8 mouse cellular contexts compared by ENCODE assay signal in the genomic region with DNA sequence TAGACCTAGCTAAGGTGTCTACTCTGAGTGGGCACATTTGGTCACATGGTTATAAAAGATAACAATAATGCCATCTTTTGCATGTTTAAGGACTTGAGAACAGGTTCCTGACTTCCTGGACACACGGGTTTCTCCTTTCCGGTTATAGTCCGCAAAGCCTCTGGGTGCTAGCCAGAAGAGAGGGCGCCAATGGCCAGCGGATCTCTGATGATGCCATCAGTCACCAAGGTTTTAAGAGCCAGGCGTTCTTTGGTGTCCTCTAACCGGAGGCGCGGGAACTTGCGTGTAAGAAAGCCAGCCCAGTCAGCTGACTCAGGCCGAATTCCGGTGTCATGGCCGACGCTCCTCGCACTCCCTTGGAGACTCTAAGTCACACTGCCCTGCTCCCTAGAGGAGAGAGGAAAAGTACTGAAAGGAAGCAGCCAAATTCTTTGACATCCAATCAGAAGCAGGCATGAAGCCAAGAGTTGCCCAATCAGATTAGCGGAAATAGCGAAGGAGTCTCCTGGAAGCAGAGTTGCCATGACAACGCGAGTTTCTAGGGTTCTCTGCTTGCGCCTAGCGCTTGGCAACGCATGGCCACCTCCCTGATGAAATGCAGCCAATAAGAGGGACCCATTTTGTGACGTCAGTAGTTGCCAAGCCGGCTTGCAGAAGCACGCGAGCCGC. TPM values are rescaled to one million over a fixed set of nuclear protein-coding genes. Genes with fewer than 3 reads are reported as not detected.
DNase-seq lines count a peak whose midpoint lies in the region; ATAC-seq and TF ChIP-seq lines count a peak whose summit lies in the region.

No protein-coding gene starts in this region.

- 0 out of 2 replicates have a peak overlapping the region, but pooled peaks have one; percentile 30 for H3K9ac ChIP-seq in heart, embryonic 15.5 days
- H3K9ac ChIP-seq in liver, embryonic 14.5 days (replicated peaks) = no peak overlapping the region
- H3K9ac ChIP-seq in neural tube, embryonic 11.5 days (ENCODE audit: low read length) = no peak overlapping the region
- H3K9ac ChIP-seq in stomach, postnatal 0 days (ENCODE audit: low read length) = no peak overlapping the region

- peaks cover 40% of the 10 kb centered on the region for H3K27me3 ChIP-seq in forebrain, embryonic 10.5 days (ENCODE audit: poor library complexity, severe bottlenecking)
- H3K27me3 ChIP-seq in heart, embryonic 15.5 days = peaks cover 5% of the 10 kb centered on the region
- no peaks in the 10 kb centered on the region for H3K27me3 ChIP-seq in liver, embryonic 14.5 days (ENCODE audit: control insufficient read depth, insufficient read depth, low read length)
- no peaks in the 10 kb centered on the region for H3K27me3 ChIP-seq in neural tube, embryonic 11.5 days (ENCODE audit: control insufficient read depth, insufficient read depth, low read length)
- no peaks in the 10 kb centered on the region for H3K27me3 ChIP-seq in stomach, postnatal 0 days (ENCODE audit: control insufficient read depth, insufficient read depth, low read length)

- peak; percentile 65 to 77 for DNase-seq in CD8-positive naive resting alpha-beta T cell, adult 2 months (ENCODE audit: low read depth in 2 of 2, low spot score in 2 of 2)
- peak; percentile 86 for DNase-seq in c-Kit-positive CD71-negative TER-119-negative erythroid progenitor cells, embryonic 14.5 days (ENCODE audit: low read depth)
- DNase-seq in forebrain, embryonic 10.5 days (ENCODE audit: extremely low spot score, low spot score) = peak; percentile 97
- peak; percentile 92 to 94 for DNase-seq in kidney, postnatal 25 days
- DNase-seq in liver, embryonic 14.5 days (ENCODE audit: low read depth in 3 of 3, low spot score in 3 of 3) = peak; percentile 68 to 80 (median 78)
- DNase-seq in neural tube, embryonic 11.5 days (ENCODE audit: low spot score) = peak; percentile 95
- DNase-seq in stomach, postnatal 0 days (ENCODE audit: low spot score) = peak; percentile 79

- H3K9me3 ChIP-seq in forebrain, embryonic 10.5 days = no peaks in the 10 kb centered on the region
- H3K9me3 ChIP-seq in heart, embryonic 15.5 days (replicated peaks) = no peaks in the 10 kb centered on the region
- no peaks in the 10 kb centered on the region for H3K9me3 ChIP-seq in liver, embryonic 14.5 days (ENCODE audit: control insufficient read depth, low read length)
- H3K9me3 ChIP-seq in neural tube, embryonic 11.5 days (ENCODE audit: control insufficient read depth, low read length) = no peaks in the 10 kb centered on the region
- no peaks in the 10 kb centered on the region for H3K9me3 ChIP-seq in stomach, postnatal 0 days (ENCODE audit: control insufficient read depth, low read length)

- peaks cover 14% of the 10 kb centered on the region for H3K4me1 ChIP-seq in forebrain, embryonic 10.5 days
- H3K4me1 ChIP-seq in heart, embryonic 15.5 days (replicated peaks) = peaks cover 3% of the 10 kb centered on the region; the same call in 1 of the 2 replicates
- H3K4me1 ChIP-seq in liver, embryonic 14.5 days (replicated peaks; ENCODE audit: control insufficient read depth in 2 of 2, insufficient read depth in 2 of 2, low read length in 1 of 2) = peaks cover 5 to 12% of the 10 kb centered on the region in 2 experiments; a peak in 2 of 4 replicates
- no peaks in the 10 kb centered on the region for H3K4me1 ChIP-seq in neural tube, embryonic 11.5 days (ENCODE audit: control insufficient read depth, insufficient read depth, low read length)
- no peaks in the 10 kb centered on the region for H3K4me1 ChIP-seq in stomach, postnatal 0 days (replicated peaks; ENCODE audit: control insufficient read depth, insufficient read depth)

- peak overlapping the region; percentile 75 for H3K4me2 ChIP-seq in heart, embryonic 15.5 days
- peak overlapping the region; percentile 53 for H3K4me2 ChIP-seq in liver, embryonic 14.5 days (ENCODE audit: low read depth)
- peak overlapping the region; percentile 52 for H3K4me2 ChIP-seq in neural tube, embryonic 11.5 days (ENCODE audit: low read depth)
- peak overlapping the region; percentile 53 for H3K4me2 ChIP-seq in stomach, postnatal 0 days (replicated peaks; ENCODE audit: low read depth)

- peak; percentile 90 for ATAC-seq in heart, embryonic 15.5 days (replicated peaks; ENCODE audit: insufficient number of reproducible peaks, insufficient read depth, low FRiP score, low read depth)
- ATAC-seq in liver, embryonic 14.5 days (ENCODE audit: insufficient read depth) = peak; percentile 69; the same call in 1 of the 2 replicates
- ATAC-seq in neural tube, embryonic 11.5 days (ENCODE audit: insufficient read depth, low FRiP score, low TSS enrichment) = peak; percentile 98
- peak; percentile 94 for ATAC-seq in stomach, postnatal 0 days (ENCODE audit: low FRiP score, low TSS enrichment)

- H3K4me3 ChIP-seq in forebrain, embryonic 10.5 days = peak overlapping the region; percentile 52
- peak overlapping the region; percentile 45 for H3K4me3 ChIP-seq in heart, embryonic 15.5 days
- peak overlapping the region in 1 of 2 experiments; percentile 29; a peak in 2 of 4 replicates for H3K4me3 ChIP-seq in liver, embryonic 14.5 days (ENCODE audit: insufficient read depth in 1 of 2, low read depth in 2 of 2, low read length in 2 of 2)
- H3K4me3 ChIP-seq in neural tube, embryonic 11.5 days (ENCODE audit: low read depth, low read length) = peak overlapping the region; percentile 14
- H3K4me3 ChIP-seq in stomach, postnatal 0 days (ENCODE audit: low read depth, low read length) = peak overlapping the region; percentile 30

- TF ChIP-seq EP300 in liver, embryonic 14.5 days (IDR thresholded peaks at IDR 0.05; ENCODE audit: low read depth) = no peak
- TF ChIP-seq EP300 in stomach, postnatal 0 days (optimal IDR thresholded peaks at IDR 0.05) = no peak

- peak overlapping the region; percentile 89 for H3K27ac ChIP-seq in forebrain, embryonic 10.5 days
- peak overlapping the region; percentile 71 for H3K27ac ChIP-seq in heart, embryonic 15.5 days
- no peak overlapping the region for H3K27ac ChIP-seq in liver, embryonic 14.5 days
- H3K27ac ChIP-seq in neural tube, embryonic 11.5 days (ENCODE audit: low read depth, low read length) = peak overlapping the region; percentile 40
- no peak overlapping the region for H3K27ac ChIP-seq in stomach, postnatal 0 days (replicated peaks)

- no peak for TF ChIP-seq CTCF in liver, embryonic 14.5 days (IDR thresholded peaks at IDR 0.05; ENCODE audit: low read depth)
- no peak; the same call in 1 of the 2 replicates for TF ChIP-seq CTCF in stomach, postnatal 0 days (IDR thresholded peaks at IDR 0.05; ENCODE audit: low read depth)

- no peaks in the 10 kb centered on the region for H3K36me3 ChIP-seq in forebrain, embryonic 10.5 days (replicated peaks)
- no peaks in the 10 kb centered on the region for H3K36me3 ChIP-seq in heart, embryonic 15.5 days
- H3K36me3 ChIP-seq in liver, embryonic 14.5 days (replicated peaks; ENCODE audit: control insufficient read depth, insufficient read depth, low read depth) = no peaks in the 10 kb centered on the region
- H3K36me3 ChIP-seq in neural tube, embryonic 11.5 days (ENCODE audit: control insufficient read depth, insufficient read depth, low read length) = no peaks in the 10 kb centered on the region
- no peaks in the 10 kb centered on the region for H3K36me3 ChIP-seq in stomach, postnatal 0 days (ENCODE audit: control insufficient read depth, insufficient read depth, low read length)

- WGBS in forebrain, embryonic 10.5 days = 3% methylated on average over 27 of the region's 27 CpGs
- WGBS in heart, embryonic 15.5 days = 2% methylated on average over 27 of the region's 27 CpGs
- WGBS in liver, embryonic 14.5 days (ENCODE audit: insufficient replicate concordance) = 2% methylated on average over 27 of the region's 27 CpGs
- 2% methylated on average over 27 of the region's 27 CpGs for WGBS in neural tube, embryonic 11.5 days
- WGBS in stomach, postnatal 0 days = 2% methylated on average over 27 of the region's 27 CpGs

RNA-seq across cellular contexts. Expression of a gene that starts 19.9 kb away (rescaled TPM):
- polyA plus RNA-seq in forebrain, embryonic 10.5 days (2016; fragmentation: Nextera tagmentation; extraction: Ambion mirVana) = 1.6 and 2.1 TPM in 2 replicates
- polyA plus RNA-seq in heart, embryonic 15.5 days (2015; fragmentation: Nextera tagmentation; extraction: Ambion mirVana) = 0.13 and 0.47 TPM in 2 replicates
- polyA plus RNA-seq in liver, embryonic 14.5 days (2012; rRNA removed) = 0.06 and 0.12 TPM in 2 replicates
- polyA plus RNA-seq in liver, embryonic 14.5 days (2014; fragmentation: Nextera tagmentation; extraction: Ambion mirVana) = not detected in 2 replicates
- 1.0 and 1.1 TPM in 2 replicates for polyA plus RNA-seq in neural tube, embryonic 11.5 days (2014; fragmentation: Nextera tagmentation; extraction: Ambion mirVana)
- 0.68 and 0.75 TPM in 2 replicates for polyA plus RNA-seq in stomach, postnatal 0 days (2015; fragmentation: Nextera tagmentation; extraction: Ambion mirVana)

RNA-seq across cellular contexts. Expression of a gene that starts 21.6 kb away (rescaled TPM):
- 3.2 and 4.1 TPM in 2 replicates for polyA plus RNA-seq in forebrain, embryonic 10.5 days (2016; fragmentation: Nextera tagmentation; extraction: Ambion mirVana)
- 0.71 and 0.82 TPM in 2 replicates for polyA plus RNA-seq in heart, embryonic 15.5 days (2015; fragmentation: Nextera tagmentation; extraction: Ambion mirVana)
- 0.02 and 0.06 TPM in 2 replicates for polyA plus RNA-seq in liver, embryonic 14.5 days (2012; rRNA removed)
- polyA plus RNA-seq in liver, embryonic 14.5 days (2014; fragmentation: Nextera tagmentation; extraction: Ambion mirVana) = 0.14 TPM in 1 of 2 replicates, not detected in the other
- polyA plus RNA-seq in neural tube, embryonic 11.5 days (2014; fragmentation: Nextera tagmentation; extraction: Ambion mirVana) = 2.9 and 3.7 TPM in 2 replicates
- polyA plus RNA-seq in stomach, postnatal 0 days (2015; fragmentation: Nextera tagmentation; extraction: Ambion mirVana) = 1.2 and 1.4 TPM in 2 replicates

RNA-seq across cellular contexts. Expression of a gene that starts 23.3 kb away (rescaled TPM):
- 1.8 and 2.1 TPM in 2 replicates for polyA plus RNA-seq in forebrain, embryonic 10.5 days (2016; fragmentation: Nextera tagmentation; extraction: Ambion mirVana)
- polyA plus RNA-seq in heart, embryonic 15.5 days (2015; fragmentation: Nextera tagmentation; extraction: Ambion mirVana) = 1.8 TPM in 2 replicates
- 0.02 and 0.30 TPM in 2 replicates for polyA plus RNA-seq in liver, embryonic 14.5 days (2012; rRNA removed)
- polyA plus RNA-seq in liver, embryonic 14.5 days (2014; fragmentation: Nextera tagmentation; extraction: Ambion mirVana) = not detected in 2 replicates
- 7.4 and 8.0 TPM in 2 replicates for polyA plus RNA-seq in neural tube, embryonic 11.5 days (2014; fragmentation: Nextera tagmentation; extraction: Ambion mirVana)
- 0.36 and 0.52 TPM in 2 replicates for polyA plus RNA-seq in stomach, postnatal 0 days (2015; fragmentation: Nextera tagmentation; extraction: Ambion mirVana)

RNA-seq across cellular contexts. Expression of a gene that starts 59.7 kb away (rescaled TPM):
- 1.3 and 1.5 TPM in 2 replicates for polyA plus RNA-seq in forebrain, embryonic 10.5 days (2016; fragmentation: Nextera tagmentation; extraction: Ambion mirVana)
- polyA plus RNA-seq in heart, embryonic 15.5 days (2015; fragmentation: Nextera tagmentation; extraction: Ambion mirVana) = 0.43 and 0.74 TPM in 2 replicates
- polyA plus RNA-seq in liver, embryonic 14.5 days (2012; rRNA removed) = 10.2 and 14.7 TPM in 2 replicates
- polyA plus RNA-seq in liver, embryonic 14.5 days (2014; fragmentation: Nextera tagmentation; extraction: Ambion mirVana) = 10.9 and 11.0 TPM in 2 replicates
- 1.2 and 1.6 TPM in 2 replicates for polyA plus RNA-seq in neural tube, embryonic 11.5 days (2014; fragmentation: Nextera tagmentation; extraction: Ambion mirVana)
- polyA plus RNA-seq in stomach, postnatal 0 days (2015; fragmentation: Nextera tagmentation; extraction: Ambion mirVana) = 0.12 and 0.21 TPM in 2 replicates

Comparison
In these comparisons a context has a peak if more than half of its experiments do, and no peak if none do; other contexts are left out.
1. H3K27ac ChIP-seq: peak in forebrain, embryonic 10.5 days (single experiment), heart, embryonic 15.5 days (single experiment) and neural tube, embryonic 11.5 days (single experiment); none in liver, embryonic 14.5 days (single experiment) and stomach, postnatal 0 days (single experiment).
2. Peak in every context shown above with its lines, with median percentiles within 50 percentile points of each other: DNase-seq, ATAC-seq and H3K4me2 ChIP-seq.